Mouse (Mus musculus) limb, embryonic 13.5 days (tissue): ENCODE measurements around the gene Naa35. TPM values are rescaled to one million over a fixed set of nuclear protein-coding genes. Genes with fewer than 3 reads are reported as not detected.

Experiments used
- ATAC-seq: fragments of 200-750 bp; cut with Nextera tagmentation; 2 replicates; pipeline ENCODE4 v1.8.0; 2017; ENCODE audit warnings: low read depth, moderate number of reproducible peaks, moderate TSS enrichment; ENCODE audit not compliant: low FRiP score
- H3K27ac ChIP-seq: fragments of 300-500 bp; sonication (generic); 2 replicates; pipeline ENCODE4 v1.5.1; 2015; ENCODE audit warnings: inconsistent platforms, mild to moderate bottlenecking, moderate library complexity
- H3K27me3 ChIP-seq: fragments of 300-500 bp; sonication (generic); 2 replicates; pipeline ENCODE4 v1.6.1; 2015; ENCODE audit warnings: mild to moderate bottlenecking, inconsistent platforms
- H3K36me3 ChIP-seq: fragments of 300-500 bp; sonication (generic); 2 replicates; pipeline ENCODE4 v1.6.1; 2015; ENCODE audit warnings: inconsistent platforms, mild to moderate bottlenecking, moderate library complexity
- H3K4me1 ChIP-seq: fragments of 300-500 bp; sonication (generic); 2 replicates; pipeline ENCODE4 v1.6.1; 2015; ENCODE audit warnings: inconsistent platforms
- H3K4me2 ChIP-seq: fragments of 300-500 bp; sonication (generic); replicated peaks from 2 replicates; pipeline ENCODE4 v1.6.1; 2015; ENCODE audit warnings: inconsistent platforms, mild to moderate bottlenecking, moderate library complexity
- H3K4me3 ChIP-seq: fragments of 300-500 bp; sonication (generic); 2 replicates; pipeline ENCODE4 v1.5.1; 2015; ENCODE audit warnings: moderate library complexity, mild to moderate bottlenecking, inconsistent platforms
- H3K9ac ChIP-seq: fragments of 300-500 bp; sonication (generic); 2 replicates; pipeline ENCODE4 v1.6.1; 2015; ENCODE audit warnings: mild to moderate bottlenecking, inconsistent platforms
- H3K9me3 ChIP-seq: fragments of 300-500 bp; sonication (generic); 2 replicates; pipeline ENCODE4 v1.6.1; 2016; ENCODE audit warnings: inconsistent platforms
- WGBS: fragments of 180-500 bp; shearing (Covaris S2); methylation state at CpG from one replicate; pipeline ENCODE4 v1.1.7; 2015; 5-methylcytosine and 5-hydroxymethylcytosine counted together
- polyA plus RNA-seq: library from polyadenylated mRNA; unstranded; fragments of >200 nt; fragmentation: Nextera tagmentation; extraction: Ambion mirVana; gene quantifications from 2 replicates; pipeline ENCODE4 v1.2.1, GENCODE M21; 2015

Gene Naa35
- polyA plus RNA-seq, result 116 and 120 TPM in 2 replicates

GRCm38 (mm10) chr13:59584947-59585647, at the start of gene Naa35, which contains the start of gene Agtpbp1:
TSS of gene Naa35 (plus strand) at chr13:59585259.
TSS of gene Agtpbp1 (minus strand) at chr13:59585227.
- H3K9me3 ChIP-seq, result 0 out of 2 replicates have a peak, but pooled peaks cover 4% of the 10 kb centered on the region
- H3K4me1 ChIP-seq, result peaks cover 22% of the 10 kb centered on the region
- H3K27me3 ChIP-seq, result no peaks in the 10 kb centered on the region
- H3K4me2 ChIP-seq, result peak within 1 kb of the TSS; percentile 87
- peaks cover 25% of the 10 kb centered on the region for H3K36me3 ChIP-seq
- H3K27ac ChIP-seq, result peak within 1 kb of the TSS; percentile 67
- H3K4me3 ChIP-seq, result peak within 1 kb of the TSS; percentile 93
- H3K9ac ChIP-seq, result peak within 1 kb of the TSS; percentile 90
- peak; percentile 97 for ATAC-seq
- under 1% methylated on average over 66 of the region's 83 CpGs for WGBS

GRCm38 (mm10) chr13:59535746-59536145, 49.3 kb upstream of the Naa35 start:
- 84% methylated on average over 6 of the region's 6 CpGs for WGBS
- no peak for ATAC-seq
- no peak overlapping the region for H3K4me2 ChIP-seq
- no peaks in the 10 kb centered on the region for H3K27me3 ChIP-seq
- H3K9me3 ChIP-seq, result no peaks in the 10 kb centered on the region
- H3K4me1 ChIP-seq, result no peaks in the 10 kb centered on the region
- no peak overlapping the region for H3K4me3 ChIP-seq
- H3K27ac ChIP-seq, result no peak overlapping the region
- H3K36me3 ChIP-seq, result peaks cover 15% of the 10 kb centered on the region
- H3K9ac ChIP-seq, result no peak overlapping the region

DNA sequence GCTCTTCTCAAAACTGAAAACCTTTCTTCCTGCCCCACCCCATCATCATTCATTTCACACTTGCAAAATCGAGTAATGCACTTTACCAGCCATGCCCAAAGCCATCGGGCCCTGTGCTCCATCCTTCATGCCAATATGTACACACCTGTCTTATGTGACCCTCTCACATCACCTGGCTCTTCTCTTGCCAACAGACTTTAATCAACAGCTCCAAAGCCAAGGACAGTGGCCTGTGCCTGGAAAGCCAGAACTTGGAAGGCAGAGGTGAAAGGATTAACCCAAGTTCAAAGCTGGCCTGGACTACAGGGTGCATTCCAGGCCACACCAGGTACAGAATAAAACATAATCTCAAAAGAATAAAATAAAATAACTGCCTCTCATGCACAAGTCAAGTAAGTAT, 48.4 kb upstream of the Naa35 start:
- Histone ChIP-seq H3K36me3 (peaks cover 15% of the 10 kb centered on the region), H3K4me3 (no peak overlapping the region), H3K27ac (no peak overlapping the region), H3K4me2 (no peak overlapping the region), H3K9me3 (no peaks in the 10 kb centered on the region), H3K27me3 (no peaks in the 10 kb centered on the region), H3K4me1 (no peaks in the 10 kb centered on the region), H3K9ac (no peak overlapping the region)
- 80% methylated on average over 2 of the region's 2 CpGs for WGBS
- ATAC-seq, result no peak

- Histone ChIP-seq H3K9ac (no peak overlapping the region), H3K4me3 (no peak overlapping the region), H3K27ac (no peak overlapping the region), H3K4me1 (no peaks in the 10 kb centered on the region), H3K36me3 (peaks cover 5% of the 10 kb centered on the region; the same call in 1 of the 2 replicates), H3K9me3 (no peaks in the 10 kb centered on the region), H3K27me3 (no peaks in the 10 kb centered on the region), H3K4me2 (no peak overlapping the region)
- 90% methylated on average over 5 of the region's 5 CpGs for WGBS
- ATAC-seq, result no peak
Measured at GRCm38 (mm10) chr13:59538661-59539060, 46.4 kb upstream of the Naa35 start.

- H3K36me3 ChIP-seq, result peaks cover 5% of the 10 kb centered on the region; the same call in 1 of the 2 replicates
- no peak overlapping the region for H3K4me3 ChIP-seq
- no peak for ATAC-seq
- no peaks in the 10 kb centered on the region for H3K27me3 ChIP-seq
- WGBS, result 79% methylated on average over 5 of the region's 5 CpGs
- peaks cover 8% of the 10 kb centered on the region for H3K4me1 ChIP-seq
- no peak overlapping the region for H3K4me2 ChIP-seq
- H3K9ac ChIP-seq, result no peak overlapping the region
- no peak overlapping the region for H3K27ac ChIP-seq
- no peaks in the 10 kb centered on the region for H3K9me3 ChIP-seq
Measured at GRCm38 (mm10) chr13:59540030-59540429, 45.0 kb upstream of the Naa35 start.

GRCm38 (mm10) chr13:59542411-59542810, 42.6 kb upstream of the Naa35 start:
- H3K27ac ChIP-seq, result no peak overlapping the region
- ATAC-seq, result no peak
- H3K4me2 ChIP-seq, result no peak overlapping the region
- H3K9ac ChIP-seq, result no peak overlapping the region
- WGBS, result 85% methylated on average over 10 of the region's 10 CpGs
- peaks cover 16% of the 10 kb centered on the region for H3K4me1 ChIP-seq
- H3K27me3 ChIP-seq, result no peaks in the 10 kb centered on the region
- no peaks in the 10 kb centered on the region for H3K9me3 ChIP-seq
- H3K4me3 ChIP-seq, result no peak overlapping the region
- no peaks in the 10 kb centered on the region for H3K36me3 ChIP-seq

- Histone ChIP-seq H3K27ac (no peak overlapping the region), H3K4me1 (peaks cover 16% of the 10 kb centered on the region), H3K4me2 (no peak overlapping the region), H3K4me3 (no peak overlapping the region), H3K9me3 (no peaks in the 10 kb centered on the region), H3K27me3 (no peaks in the 10 kb centered on the region), H3K9ac (no peak overlapping the region), H3K36me3 (no peaks in the 10 kb centered on the region)
- no peak for ATAC-seq
- 72% methylated on average over 2 of the region's 2 CpGs for WGBS
Measured at GRCm38 (mm10) chr13:59547091-59547490, 38.0 kb upstream of the Naa35 start.

GRCm38 (mm10) chr13:59547716-59548115, 37.3 kb upstream of the Naa35 start:
- Histone ChIP-seq H3K27ac (no peak overlapping the region), H3K4me1 (peaks cover 16% of the 10 kb centered on the region), H3K36me3 (no peaks in the 10 kb centered on the region), H3K4me2 (no peak overlapping the region), H3K9ac (no peak overlapping the region), H3K9me3 (no peaks in the 10 kb centered on the region), H3K4me3 (no peak overlapping the region), H3K27me3 (no peaks in the 10 kb centered on the region)
- no peak for ATAC-seq
- WGBS, result 69% methylated on average over 4 of the region's 4 CpGs

- no peaks in the 10 kb centered on the region for H3K27me3 ChIP-seq
- H3K9ac ChIP-seq, result no peak overlapping the region
- no peaks in the 10 kb centered on the region for H3K9me3 ChIP-seq
- WGBS, result 23% methylated on average over 1 of the region's 1 CpGs
- no peak overlapping the region for H3K4me2 ChIP-seq
- no peak overlapping the region for H3K27ac ChIP-seq
- H3K36me3 ChIP-seq, result no peaks in the 10 kb centered on the region
- H3K4me3 ChIP-seq, result no peak overlapping the region
- no peak for ATAC-seq
- peaks cover 13% of the 10 kb centered on the region for H3K4me1 ChIP-seq
Measured at GRCm38 (mm10) chr13:59549318-59549798, 35.7 kb upstream of the Naa35 start.

- no peak for ATAC-seq
- no peak overlapping the region for H3K9ac ChIP-seq
- no peak overlapping the region for H3K4me3 ChIP-seq
- H3K4me2 ChIP-seq, result no peak overlapping the region
- 85% methylated on average over 5 of the region's 5 CpGs for WGBS
- peaks cover 8% of the 10 kb centered on the region for H3K27me3 ChIP-seq
- no peaks in the 10 kb centered on the region for H3K36me3 ChIP-seq
- H3K9me3 ChIP-seq, result no peaks in the 10 kb centered on the region
- peaks cover 15% of the 10 kb centered on the region for H3K4me1 ChIP-seq
- H3K27ac ChIP-seq, result no peak overlapping the region
Measured at GRCm38 (mm10) chr13:59552286-59552685, 32.8 kb upstream of the Naa35 start.

- no peak overlapping the region for H3K9ac ChIP-seq
- H3K4me2 ChIP-seq, result no peak overlapping the region
- no peak for ATAC-seq
- no peaks in the 10 kb centered on the region for H3K9me3 ChIP-seq
- H3K27ac ChIP-seq, result no peak overlapping the region
- H3K36me3 ChIP-seq, result no peaks in the 10 kb centered on the region
- peaks cover 18% of the 10 kb centered on the region for H3K4me1 ChIP-seq
- H3K27me3 ChIP-seq, result peaks cover 8% of the 10 kb centered on the region
- H3K4me3 ChIP-seq, result no peak overlapping the region
- WGBS, result 78% methylated on average over 2 of the region's 2 CpGs
Measured at GRCm38 (mm10) chr13:59552751-59553150, 32.3 kb upstream of the Naa35 start.

DNA sequence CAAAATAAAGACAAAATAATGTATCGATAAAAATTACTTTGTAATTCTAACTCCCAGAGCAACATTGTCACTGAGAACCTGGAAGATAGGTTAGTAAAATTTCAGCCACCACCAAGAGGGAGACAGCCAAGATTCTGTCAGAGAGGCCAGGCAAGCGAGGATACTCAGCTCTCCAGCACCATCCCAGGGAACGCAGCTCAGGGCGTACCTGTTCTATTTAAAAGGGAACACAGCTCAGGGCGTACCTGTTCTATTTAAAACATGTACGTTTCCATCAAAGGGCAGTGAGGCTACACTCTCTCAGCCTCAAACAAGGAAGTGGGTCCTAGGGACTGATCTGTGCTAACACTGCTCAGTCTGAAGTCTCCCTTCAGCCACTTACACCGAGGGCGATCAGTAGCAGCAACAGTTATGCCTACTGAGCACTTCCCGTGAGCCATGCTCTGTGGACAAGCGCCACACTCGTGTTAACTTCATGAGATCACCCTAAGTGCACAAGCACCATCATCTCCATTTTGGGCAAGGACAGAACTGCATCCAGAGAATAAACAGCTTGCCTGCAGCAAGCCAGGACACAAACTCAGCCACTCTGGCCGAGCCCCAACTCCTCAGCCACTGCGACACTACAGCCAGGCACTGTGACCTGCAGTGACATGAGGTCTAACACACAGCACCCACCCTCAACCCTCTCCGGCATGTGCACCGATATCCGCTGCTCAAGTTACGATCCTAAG, 30.1 kb upstream of the Naa35 start:
- Histone ChIP-seq H3K9ac (no peak overlapping the region), H3K4me1 (peaks cover 18% of the 10 kb centered on the region), H3K4me3 (0 out of 2 replicates have a peak overlapping the region, but pooled peaks have one; percentile 0), H3K27ac (no peak overlapping the region), H3K36me3 (no peaks in the 10 kb centered on the region), H3K27me3 (peaks cover 8% of the 10 kb centered on the region), H3K9me3 (no peaks in the 10 kb centered on the region), H3K4me2 (peak overlapping the region; percentile 92; the same call in 1 of the 2 replicates)
- ATAC-seq, result no peak
- 67% methylated on average over 17 of the region's 17 CpGs for WGBS
